Mouse (Mus musculus): ENCODE data around the gene Stat5a. TPM values are rescaled to one million over a fixed set of nuclear protein-coding genes. Genes with fewer than 3 reads are reported as not detected.
A peak's percentile ranks its signal among the peaks of the same experiment; 100 is the strongest.

Stat5a gene
- total RNA-seq (2018; cell fraction: chromatin; rRNA removed) = 1,000 to 10,000 TPM in 2 of 26 experiments, 100 to 1,000 TPM in 7, 10 to 100 TPM in 17; 28.9 to 1,361 (median 47.6) TPM
- total RNA-seq (2018; cell fraction: cytosol; rRNA removed) = 100 to 1,000 TPM in 1 of 26 experiments, 10 to 100 TPM in 25; 12.5 to 173 (median 17.3) TPM
- total RNA-seq (2018; cell fraction: nucleus; rRNA removed) = 1,000 to 10,000 TPM in 1 of 26 experiments, 100 to 1,000 TPM in 6, 10 to 100 TPM in 19; 14.8 to 1,212 (median 34.7) TPM
- 10.0 to 16.3 TPM (median 11.7 TPM) in 3 replicates for polyA plus RNA-seq (2018)

- Histone ChIP-seq H3K4me3 (ENCODE audit: inconsistent target) (peak within 1 kb of the TSS; percentile 30), H3K36me3 (ENCODE audit: inconsistent target) (peaks cover 15% of the 10 kb centered on the region), H3K27ac (peak within 1 kb of the TSS; percentile 24; the same call in 1 of the 2 replicates), H3K79me2 (ENCODE audit: inconsistent target) (peaks cover 8% of the 10 kb centered on the region; the same call in 1 of the 2 replicates)
- 39% methylated on average over 9 of the region's 9 CpGs for WGBS (ENCODE audit: missing documents)
These were observed at the start of gene Stat5a for GRCm38 (mm10) chr11:100858935-100859578. Stat5a (plus strand) TSS chr11:100859351.

DNA sequence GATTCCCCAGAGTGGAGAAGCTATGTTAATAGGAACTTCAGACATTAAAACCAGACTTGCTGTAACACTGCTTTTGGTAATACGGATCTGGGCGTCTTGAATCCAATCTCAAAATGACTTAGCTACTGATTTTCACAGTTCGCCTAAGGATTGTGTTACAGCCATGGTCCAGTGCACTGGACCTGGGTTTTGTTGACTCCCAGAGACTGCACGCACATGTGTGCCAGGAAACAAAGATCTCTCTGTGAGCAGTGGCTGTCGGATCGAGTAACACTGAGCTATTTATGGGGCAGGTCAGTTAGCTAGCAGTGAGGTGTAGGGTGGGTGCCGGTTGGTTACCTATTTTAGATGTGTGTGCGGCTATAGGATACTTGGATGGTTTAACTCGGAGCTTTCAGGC lies 48.6 kb upstream of the Stat5a start:
- peaks cover 87% of the 10 kb centered on the region for H3K79me2 ChIP-seq (ENCODE audit: inconsistent target)
- no peak overlapping the region for H3K27ac ChIP-seq
- H3K36me3 ChIP-seq (ENCODE audit: inconsistent target) = 0 out of 2 replicates have a peak, but pooled peaks cover 4% of the 10 kb centered on the region
- no peak overlapping the region for H3K4me3 ChIP-seq (ENCODE audit: inconsistent target)
- WGBS (ENCODE audit: missing documents) = 98% methylated on average over 9 of the region's 9 CpGs

DNA sequence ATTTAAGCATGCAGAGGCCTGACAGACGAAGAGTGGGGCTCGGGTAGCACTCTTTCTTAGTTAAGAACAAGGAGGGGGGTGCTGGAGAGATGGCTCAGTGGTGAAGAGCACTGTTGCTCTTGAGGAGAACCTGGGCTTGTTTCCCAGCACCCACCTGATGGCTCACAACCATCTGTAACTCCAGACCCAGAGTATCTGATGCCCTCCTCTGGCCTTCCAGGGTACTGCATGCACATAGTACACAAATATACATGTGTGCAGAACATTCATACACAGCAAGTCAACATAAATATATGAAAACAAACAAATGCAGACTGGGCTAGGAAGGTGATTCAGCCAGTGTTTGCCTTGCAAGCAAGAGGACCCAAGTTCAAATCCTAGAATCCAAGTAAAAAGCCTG lies 48.0 kb upstream of the Stat5a start:
- Histone ChIP-seq H3K27ac (no peak overlapping the region), H3K79me2 (ENCODE audit: inconsistent target) (peaks cover 93% of the 10 kb centered on the region), H3K4me3 (ENCODE audit: inconsistent target) (no peak overlapping the region), H3K36me3 (ENCODE audit: inconsistent target) (0 out of 2 replicates have a peak, but pooled peaks cover 4% of the 10 kb centered on the region)
- 100% methylated on average over 2 of the region's 2 CpGs for WGBS (ENCODE audit: missing documents)

DNA sequence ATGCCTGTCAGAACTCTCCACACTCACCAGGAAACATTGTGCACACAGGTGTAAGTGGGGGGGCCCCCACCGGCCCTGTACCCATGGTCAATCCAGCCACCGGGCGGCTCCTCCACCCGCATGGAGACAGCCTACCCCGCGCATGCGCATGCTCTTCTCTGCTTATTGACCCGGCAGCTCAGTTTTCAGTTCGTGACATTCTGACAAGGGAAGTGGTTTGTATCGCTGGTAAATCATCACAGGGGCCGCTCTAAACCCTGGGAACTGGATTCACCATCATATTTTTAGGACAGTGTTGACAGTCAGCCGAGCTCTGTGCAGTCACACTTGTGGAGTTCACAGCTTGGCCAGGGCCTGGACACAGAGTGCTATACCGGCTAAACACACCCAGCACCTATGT lies 44.7 kb upstream of the Stat5a start:
- Histone ChIP-seq H3K4me3 (ENCODE audit: inconsistent target) (no peak overlapping the region; the same call in 1 of the 2 replicates), H3K27ac (peak overlapping the region; percentile 4; the same call in 1 of the 2 replicates), H3K36me3 (ENCODE audit: inconsistent target) (no peaks in the 10 kb centered on the region), H3K79me2 (ENCODE audit: inconsistent target) (peaks cover 100% of the 10 kb centered on the region)
- 3% methylated on average over 13 of the region's 13 CpGs for WGBS (ENCODE audit: missing documents)

DNA sequence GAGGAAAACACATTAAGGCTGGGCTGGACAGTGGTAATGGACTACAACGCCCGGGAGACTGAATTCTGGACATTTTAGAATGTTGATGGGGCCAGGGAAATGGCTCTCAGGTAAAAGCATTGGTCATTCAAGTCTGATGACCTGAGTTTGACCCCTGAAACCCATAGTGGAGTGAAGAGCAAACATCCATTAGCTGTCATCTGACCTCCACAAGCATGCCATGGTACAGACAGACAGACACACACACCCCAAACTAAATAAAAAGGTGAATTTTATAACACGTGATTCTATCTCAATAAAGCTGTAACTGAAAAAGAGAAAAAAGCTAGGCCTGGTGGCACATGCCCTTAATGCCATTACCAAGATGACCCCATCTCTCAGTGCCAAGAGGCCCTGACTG lies 42.8 kb upstream of the Stat5a start:
- Histone ChIP-seq H3K79me2 (ENCODE audit: inconsistent target) (peaks cover 100% of the 10 kb centered on the region), H3K36me3 (ENCODE audit: inconsistent target) (no peaks in the 10 kb centered on the region), H3K27ac (0 out of 2 replicates have a peak overlapping the region, but pooled peaks have one; percentile 4), H3K4me3 (ENCODE audit: inconsistent target) (no peak overlapping the region)
- 60% methylated on average over 3 of the region's 3 CpGs for WGBS (ENCODE audit: missing documents)

DNA sequence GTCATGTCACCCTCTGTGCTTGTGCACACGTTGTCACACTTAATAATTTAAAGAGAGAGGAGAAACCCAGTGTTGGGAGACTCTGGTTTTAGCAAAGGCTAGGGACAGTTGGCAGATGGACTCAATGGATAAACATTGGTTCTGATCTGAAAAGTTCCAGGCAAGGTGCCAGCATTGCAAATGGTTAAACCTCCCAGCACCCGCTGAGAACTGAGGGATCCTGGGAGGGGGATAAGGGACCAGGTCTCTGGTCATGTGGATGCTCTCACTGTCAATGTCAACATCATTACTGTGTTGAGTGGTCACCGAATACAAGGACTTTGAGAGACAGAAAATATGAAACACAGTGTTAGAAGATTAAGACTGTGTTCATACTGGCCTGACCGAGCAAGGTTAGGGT lies 42.4 kb upstream of the Stat5a start:
- Histone ChIP-seq H3K36me3 (ENCODE audit: inconsistent target) (no peaks in the 10 kb centered on the region), H3K4me3 (ENCODE audit: inconsistent target) (no peak overlapping the region), H3K79me2 (ENCODE audit: inconsistent target) (peaks cover 100% of the 10 kb centered on the region), H3K27ac (no peak overlapping the region)
- WGBS (ENCODE audit: missing documents) = 88% methylated on average over 4 of the region's 4 CpGs

- Histone ChIP-seq H3K4me3 (ENCODE audit: inconsistent target) (no peak overlapping the region), H3K27ac (no peak overlapping the region), H3K79me2 (ENCODE audit: inconsistent target) (peaks cover 100% of the 10 kb centered on the region), H3K36me3 (ENCODE audit: inconsistent target) (no peaks in the 10 kb centered on the region)
- 87% methylated on average over 9 of the region's 9 CpGs for WGBS (ENCODE audit: missing documents)
These were observed 41.8 kb upstream of the Stat5a start for GRCm38 (mm10) chr11:100817311-100817710.

- peaks cover 100% of the 10 kb centered on the region for H3K79me2 ChIP-seq (ENCODE audit: inconsistent target)
- no peaks in the 10 kb centered on the region for H3K36me3 ChIP-seq (ENCODE audit: inconsistent target)
- 89% methylated on average over 15 of the region's 15 CpGs for WGBS (ENCODE audit: missing documents)
- H3K4me3 ChIP-seq (ENCODE audit: inconsistent target) = no peak overlapping the region
- H3K27ac ChIP-seq = no peak overlapping the region
These were observed 40.7 kb upstream of the Stat5a start for GRCm38 (mm10) chr11:100818359-100819012.

DNA sequence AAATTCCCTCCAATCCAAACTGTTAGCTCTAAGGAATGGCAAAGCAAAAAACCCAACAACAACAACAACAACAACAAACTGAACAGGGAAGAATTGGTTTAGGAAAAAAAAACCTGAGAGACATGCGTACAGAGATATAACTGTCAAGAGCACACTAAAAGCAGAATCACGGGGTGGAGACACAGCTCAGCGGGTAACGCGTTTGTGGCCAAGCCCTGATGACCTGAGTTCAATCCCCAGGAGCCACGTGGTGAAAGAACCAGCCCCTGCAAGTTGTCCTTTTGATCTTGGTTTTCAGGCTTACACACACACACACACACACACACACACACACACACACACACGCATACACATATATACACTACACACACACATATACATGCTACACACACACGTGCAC lies 40.1 kb upstream of the Stat5a start:
- no peak overlapping the region for H3K27ac ChIP-seq
- peaks cover 100% of the 10 kb centered on the region for H3K79me2 ChIP-seq (ENCODE audit: inconsistent target)
- 69% methylated on average over 6 of the region's 8 CpGs for WGBS (ENCODE audit: missing documents)
- no peak overlapping the region for H3K4me3 ChIP-seq (ENCODE audit: inconsistent target)
- no peaks in the 10 kb centered on the region for H3K36me3 ChIP-seq (ENCODE audit: inconsistent target)

- no peaks in the 10 kb centered on the region for H3K36me3 ChIP-seq (ENCODE audit: inconsistent target)
- no peak overlapping the region for H3K4me3 ChIP-seq (ENCODE audit: inconsistent target)
- H3K27ac ChIP-seq = no peak overlapping the region
- WGBS (ENCODE audit: missing documents) = 88% methylated on average over 16 of the region's 16 CpGs
- peaks cover 100% of the 10 kb centered on the region for H3K79me2 ChIP-seq (ENCODE audit: inconsistent target)
These were observed 39.5 kb upstream of the Stat5a start for GRCm38 (mm10) chr11:100819626-100820025.

DNA sequence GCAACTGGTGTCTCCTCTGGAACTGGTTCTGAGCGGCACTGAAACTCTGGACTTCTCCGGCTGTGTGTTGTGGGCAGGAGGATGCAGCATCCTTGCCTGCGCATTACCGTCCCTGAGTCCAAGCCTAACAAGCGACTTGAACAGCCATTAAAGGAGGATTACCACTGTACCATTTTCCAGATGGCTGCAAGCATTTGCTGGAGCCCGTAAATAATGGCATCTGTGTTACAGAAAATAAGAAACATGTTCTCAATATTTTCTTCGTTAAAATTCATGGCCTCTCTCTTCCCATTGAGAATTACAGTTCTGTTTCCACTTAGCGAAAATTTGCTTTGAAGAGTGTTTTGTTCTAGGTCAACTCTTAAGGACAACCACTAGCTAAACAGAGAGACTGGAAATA lies 39.1 kb upstream of the Stat5a start:
- Histone ChIP-seq H3K36me3 (ENCODE audit: inconsistent target) (no peaks in the 10 kb centered on the region), H3K79me2 (ENCODE audit: inconsistent target) (peaks cover 100% of the 10 kb centered on the region), H3K4me3 (ENCODE audit: inconsistent target) (no peak overlapping the region), H3K27ac (no peak overlapping the region)
- WGBS (ENCODE audit: missing documents) = 90% methylated on average over 8 of the region's 8 CpGs

- WGBS (ENCODE audit: missing documents) = 34% methylated on average over 13 of the region's 13 CpGs
- Histone ChIP-seq H3K79me2 (ENCODE audit: inconsistent target) (peaks cover 100% of the 10 kb centered on the region), H3K27ac (peak overlapping the region; percentile 80), H3K4me3 (ENCODE audit: inconsistent target) (peak overlapping the region; percentile 47), H3K36me3 (ENCODE audit: inconsistent target) (no peaks in the 10 kb centered on the region)
These were observed 37.4 kb upstream of the Stat5a start for GRCm38 (mm10) chr11:100821605-100822220.

DNA sequence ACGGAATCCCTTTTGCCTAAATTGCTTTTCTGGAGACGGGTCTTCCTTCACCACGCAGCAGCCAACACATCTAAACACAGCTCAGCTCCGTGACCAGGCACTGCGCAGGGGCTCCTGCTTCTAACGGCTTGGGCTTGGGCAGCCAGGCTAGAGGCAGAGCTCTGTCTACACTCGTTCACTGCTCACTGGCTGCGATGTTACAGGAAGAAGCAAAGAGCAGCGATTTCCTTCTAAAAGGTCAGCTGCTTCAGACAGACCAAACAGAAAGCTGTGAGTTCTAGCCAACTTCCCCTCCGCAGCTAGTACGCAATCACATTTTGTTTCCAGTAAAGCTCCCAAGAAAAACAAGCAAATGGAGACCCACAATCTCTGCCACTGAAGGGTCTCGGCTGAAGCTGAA lies 36.8 kb upstream of the Stat5a start:
- 1% methylated on average over 12 of the region's 12 CpGs for WGBS (ENCODE audit: missing documents)
- Histone ChIP-seq H3K4me3 (ENCODE audit: inconsistent target) (peak overlapping the region; percentile 47), H3K27ac (peak overlapping the region; percentile 80)

GRCm38 (mm10) chr11:100823543-100824313 lies 35.4 kb upstream of the Stat5a start:
- Histone ChIP-seq H3K27ac (0 out of 2 replicates have a peak overlapping the region, but pooled peaks have one; percentile 80), H3K79me2 (ENCODE audit: inconsistent target) (peaks cover 100% of the 10 kb centered on the region), H3K36me3 (ENCODE audit: inconsistent target) (no peaks in the 10 kb centered on the region), H3K4me3 (ENCODE audit: inconsistent target) (no peak overlapping the region)
- 50% methylated on average over 8 of the region's 8 CpGs for WGBS (ENCODE audit: missing documents)

More for the DNA sequence above, 36.8 kb upstream of the Stat5a start:
- Histone ChIP-seq H3K79me2 (ENCODE audit: inconsistent target) (peaks cover 100% of the 10 kb centered on the region), H3K36me3 (ENCODE audit: inconsistent target) (no peaks in the 10 kb centered on the region)
